Mouse (Mus musculus): ENCODE data around the gene Olfr731. TPM values are rescaled to one million over a fixed set of nuclear protein-coding genes. Genes with fewer than 3 reads are reported as not detected.

The Olfr731 gene
- under 1 TPM in 1 of 4 experiments, not detected in 3; 0.06 TPM for total RNA-seq (2022)

DNA sequence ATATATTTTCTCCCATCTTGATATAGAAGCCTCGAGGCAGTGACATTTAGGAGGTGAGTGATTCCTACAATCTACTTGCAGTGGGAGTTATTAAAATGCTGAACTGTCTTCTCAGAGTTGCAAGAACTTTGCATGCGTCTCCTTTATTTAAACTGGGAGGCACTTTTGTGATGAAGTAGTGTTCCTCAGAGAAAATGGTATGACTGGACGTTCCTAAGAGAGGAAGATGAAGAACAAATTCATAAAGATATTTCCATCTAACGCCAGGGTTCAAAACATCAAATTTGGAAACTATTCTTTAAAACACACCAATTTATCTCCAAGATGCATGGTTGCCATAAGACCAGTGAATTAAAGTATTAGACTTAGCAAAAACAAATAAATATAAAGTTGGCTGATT is at the start of gene Olfr731:
Gene Olfr731 (minus strand): TSS at position 101 of the 400 bp plus-strand sequence.
- no peak for DNase-seq

DNA sequence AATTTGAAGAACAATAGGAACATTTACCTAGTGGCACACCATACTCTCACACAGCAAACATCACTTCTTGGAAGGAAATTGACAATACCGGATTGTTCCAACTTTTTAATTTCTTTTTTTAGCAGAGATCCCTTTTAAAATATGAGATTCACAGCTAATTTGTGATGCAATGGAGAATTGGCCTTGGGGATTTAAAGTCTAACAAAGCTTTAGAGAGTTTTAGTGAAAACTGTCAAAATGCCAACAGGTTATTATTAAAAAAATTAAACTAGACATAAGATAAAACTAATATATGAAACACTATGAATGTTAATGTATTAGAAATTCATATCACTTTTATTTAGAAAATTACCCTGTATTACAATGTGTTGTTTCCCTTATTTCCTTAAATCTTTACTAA is 42.4 kb upstream of the Olfr731 start, which contains the start of gene Olfr732:
Gene Olfr732 (minus strand): TSS at position 101 of the 400 bp plus-strand sequence.
- no peak for DNase-seq

DNA sequence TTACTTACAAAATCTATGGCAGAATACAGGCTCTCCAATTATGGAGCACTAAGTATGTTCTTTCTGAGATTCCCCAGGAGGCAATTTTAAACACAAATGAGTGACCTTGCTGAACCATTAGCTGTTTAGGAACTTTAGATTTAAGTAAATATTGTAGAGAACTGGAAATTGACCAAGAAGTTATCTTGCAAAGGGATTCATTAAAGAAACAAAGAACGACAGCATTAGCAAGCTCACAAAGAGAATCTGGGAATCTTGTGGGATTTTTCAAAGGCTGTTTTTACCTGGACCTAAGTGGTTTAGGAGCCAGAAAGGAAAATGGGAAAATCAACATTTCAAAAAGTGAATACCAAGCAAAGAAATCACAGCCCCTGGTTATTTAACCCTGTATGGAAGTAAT is 53.6 kb downstream of the Olfr731 start, which contains the start of gene Olfr730:
Gene Olfr730 (minus strand): TSS at position 101 of the 400 bp plus-strand sequence.
- DNase-seq: no peak

Other genes starting within 250 kb of the Olfr731 start
- not detected for gene Olfr725, start 201.5 kb downstream of the Olfr731 start, total RNA-seq (2022)
- not detected for gene Olfr726, start 150.9 kb downstream of the Olfr731 start, total RNA-seq (2022)
- gene Olfr727, start 118.7 kb downstream of the Olfr731 start, total RNA-seq (2022): not detected
- gene Olfr728, start 99.2 kb downstream of the Olfr731 start, total RNA-seq (2022): not detected
- gene Olfr729, start 89.0 kb downstream of the Olfr731 start, total RNA-seq (2022): not detected
- gene Olfr730, start 53.7 kb downstream of the Olfr731 start, total RNA-seq (2022): not detected
- gene Olfr732, start 42.3 kb upstream of the Olfr731 start, total RNA-seq (2022): not detected
- not detected for gene Olfr733, start 59.7 kb upstream of the Olfr731 start, total RNA-seq (2022)
- gene Olfr734, start 84.9 kb upstream of the Olfr731 start, total RNA-seq (2022): not detected
- gene Olfr735, start 107.0 kb upstream of the Olfr731 start, total RNA-seq (2022): under 1 TPM in 2 of 4 experiments, not detected in 2; 0.06 to 0.11 TPM
- under 1 TPM; 0.07 to 0.54 (median 0.32) TPM for gene Tlr11, start 116.0 kb upstream of the Olfr731 start, total RNA-seq (2022)
- not detected for gene Olfr736, start 139.3 kb upstream of the Olfr731 start, total RNA-seq (2022)
- gene Olfr738, start 165.7 kb upstream of the Olfr731 start, total RNA-seq (2022): not detected
- not detected for gene Olfr739, start 176.8 kb upstream of the Olfr731 start, total RNA-seq (2022)
- not detected for gene Olfr740, start 203.7 kb upstream of the Olfr731 start, total RNA-seq (2022)
- gene Olfr741, start 230.9 kb upstream of the Olfr731 start, total RNA-seq (2022): not detected